Mouse (Mus musculus) Muller cell, postnatal 12 days (primary cell): ENCODE data around the gene Cd209e.
"Not testable (repeated sequence)": the region's sequence is repeated elsewhere in the genome, so short reads cannot be mapped to it uniquely, and the experiment has no call there.

ENCODE experiments used
- DNase-seq: peaks from one replicate; pipeline ENCODE4 v3.0.0-alpha.2; 2015; ENCODE audit errors: inconsistent ontology term

Gene Cd209e

GRCm38 (mm10) chr8:3854209-3854608 lies at the start of gene Cd209e:
TSS of gene Cd209e (minus strand) at chr8:3854309.
- DNase-seq: no peak

DNA sequence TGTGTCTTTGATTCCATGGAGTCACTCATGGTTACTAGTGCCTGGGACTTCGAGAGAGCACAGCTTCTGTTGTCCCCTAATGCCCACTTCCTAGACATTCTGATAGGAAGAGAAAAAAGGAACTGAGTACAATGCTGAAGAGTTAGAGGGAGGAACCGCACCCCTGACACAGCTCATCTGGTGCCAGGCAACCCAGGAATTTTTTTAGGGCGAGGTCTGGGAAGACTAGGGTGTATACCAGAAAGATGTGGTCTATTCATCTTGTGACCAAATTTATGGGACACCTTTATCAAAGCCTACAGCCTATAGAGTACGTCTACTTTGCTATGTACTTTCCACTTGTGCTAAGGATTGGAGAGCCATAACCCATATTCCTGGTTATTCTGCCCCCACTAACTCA lies 24.3 kb upstream of the Cd209e start, which contains the start of gene Cd209d:
Cd209d (minus strand) TSS at position 101 of the 400 bp plus-strand sequence.
- DNase-seq: no peak

GRCm38 (mm10) chr8:3876121-3876520 lies 22.0 kb upstream of the Cd209e start:
- DNase-seq: no peak

- DNase-seq: not testable (repeated sequence)
These were observed 8.6 kb upstream of the Cd209e start for GRCm38 (mm10) chr8:3862736-3863135.

- no peak for DNase-seq
These were observed 51.0 kb downstream of the Cd209e start for GRCm38 (mm10) chr8:3803091-3803490.
